Mouse (Mus musculus) embryonic fibroblast, embryonic 13.5 days (primary cell): ENCODE measurements around the gene Dusp22.

Experiments used
- CTCF ChIP-seq: IDR thresholded peaks from 2 replicates; pipeline ENCODE4 v1.5.1; 2011; ENCODE audit warnings: mild to moderate bottlenecking, control low read depth, low read length, moderate library complexity, borderline replicate concordance; ENCODE audit not compliant: insufficient read depth
- POLR2A ChIP-seq: IDR thresholded peaks from 2 replicates; pipeline ENCODE4 v1.6.1; 2011; ENCODE audit warnings: low read depth, mild to moderate bottlenecking, control low read depth, low read length, moderate library complexity

- TF ChIP-seq CTCF: no peak
- TF ChIP-seq POLR2A: no peak
Measured at GRCm38 (mm10) chr13:30755577-30755976, 95.8 kb downstream of the Dusp22 start.
